Mouse (Mus musculus) stomach, postnatal 0 days (tissue): ENCODE data around the gene Tes3-ps. TPM values are rescaled to one million over a fixed set of nuclear protein-coding genes. Genes with fewer than 3 reads are reported as not detected.
A peak's percentile ranks its signal among the peaks of the same experiment; 100 is the strongest.

Experiments
- ATAC-seq: fragments of 200-750 bp; cut with Nextera tagmentation; 2 replicates; pipeline ENCODE4 v1.8.0; 2017; ENCODE audit not compliant: low FRiP score, low TSS enrichment
- DNase-seq: peaks from one replicate; pipeline ENCODE4 v3.0.0-alpha.2; 2016; ENCODE audit warnings: low spot score
- H3K27ac ChIP-seq: fragments of 300-500 bp; sonication (generic); replicated peaks from 2 replicates; pipeline ENCODE4 v1.5.1; 2014; ENCODE audit warnings: mild to moderate bottlenecking, control low read depth
- H3K27me3 ChIP-seq: fragments of 300-500 bp; sonication (generic); 2 replicates; pipeline ENCODE4 v1.6.1; 2014; ENCODE audit warnings: low read length; ENCODE audit not compliant: control insufficient read depth, insufficient read depth
- H3K36me3 ChIP-seq: fragments of 300-500 bp; sonication (generic); 2 replicates; pipeline ENCODE4 v1.6.1; 2014; ENCODE audit warnings: low read length, mixed read lengths; ENCODE audit not compliant: control insufficient read depth, insufficient read depth
- H3K4me1 ChIP-seq: fragments of 300-500 bp; sonication (generic); replicated peaks from 2 replicates; pipeline ENCODE4 v1.6.1; 2014; ENCODE audit warnings: antibody characterized with exemption; ENCODE audit not compliant: control insufficient read depth, insufficient read depth
- H3K4me2 ChIP-seq: fragments of 300-500 bp; sonication (generic); replicated peaks from 2 replicates; pipeline ENCODE4 v1.6.1; 2014; ENCODE audit warnings: low read depth, mild to moderate bottlenecking, control low read depth, moderate library complexity
- H3K4me3 ChIP-seq: fragments of 300-500 bp; sonication (generic); 2 replicates; pipeline ENCODE4 v1.5.1; 2014; ENCODE audit warnings: low read depth, low read length, control low read depth
- H3K9ac ChIP-seq: fragments of 300-500 bp; sonication (generic); 2 replicates; pipeline ENCODE4 v1.6.1; 2014; ENCODE audit warnings: mild to moderate bottlenecking, low read length, control low read depth, mixed read lengths
- H3K9me3 ChIP-seq: fragments of 300-500 bp; sonication (generic); 2 replicates; pipeline ENCODE4 v1.6.1; 2016; ENCODE audit warnings: low read length; ENCODE audit not compliant: control insufficient read depth
- CTCF ChIP-seq: IDR thresholded peaks from 2 replicates; pipeline ENCODE4 v1.5.1; 2016; ENCODE audit warnings: antibody characterized with exemption, low read depth, mild to moderate bottlenecking, moderate library complexity
- EP300 ChIP-seq: optimal IDR thresholded peaks from 2 replicates; pipeline ENCODE3; 2016; ENCODE audit warnings: antibody characterized with exemption
- WGBS: fragments of 180-500 bp; shearing (Covaris S2); extraction: QIAGEN DNeasy Blood & Tissue Kit; methylation state at CpG from one replicate; pipeline ENCODE4 v1.1.7; 2014; 5-methylcytosine and 5-hydroxymethylcytosine counted together
- polyA plus RNA-seq: library from polyadenylated mRNA; unstranded; fragments of >200 nt; fragmentation: Nextera tagmentation; extraction: Ambion mirVana; gene quantifications from 2 replicates; pipeline ENCODE4 v1.2.1, GENCODE M21; 2015

The Tes3-ps gene
- polyA plus RNA-seq, 1 experiment from 2014 or later: 0.35 TPM

- H3K9me3 ChIP-seq: no peaks in the 10 kb centered on the region
- no peaks in the 10 kb centered on the region for H3K36me3 ChIP-seq
- peak overlapping the region; percentile 81 for H3K27ac ChIP-seq
- no peak overlapping the region for H3K4me3 ChIP-seq
- H3K9ac ChIP-seq: no peak overlapping the region
- no peak for DNase-seq
- WGBS: 53% methylated on average over 4 of the region's 4 CpGs
- no peak for TF ChIP-seq CTCF
- TF ChIP-seq EP300: no peak
- peak; percentile 29; the same call in 1 of the 2 replicates for ATAC-seq
- H3K4me2 ChIP-seq: no peak overlapping the region
- H3K27me3 ChIP-seq: no peaks in the 10 kb centered on the region
- H3K4me1 ChIP-seq: no peaks in the 10 kb centered on the region; the same call in 1 of the 2 replicates
Measured at GRCm38 (mm10) chr13:49479399-49479798, 13.7 kb upstream of the Tes3-ps start.

- Histone ChIP-seq H3K36me3 (no peaks in the 10 kb centered on the region), H3K9me3 (no peaks in the 10 kb centered on the region), H3K9ac (no peak overlapping the region), H3K4me1 (no peaks in the 10 kb centered on the region; the same call in 1 of the 2 replicates), H3K27me3 (no peaks in the 10 kb centered on the region), H3K4me3 (no peak overlapping the region), H3K27ac (peak overlapping the region; percentile 90; the same call in 1 of the 2 replicates), H3K4me2 (no peak overlapping the region)
- DNase-seq: peak; percentile 59
- TF ChIP-seq CTCF (0 out of 2 replicates have a peak, but pooled peaks have one; percentile 4), EP300 (peak; percentile 42)
- ATAC-seq: peak; percentile 85; the same call in 1 of the 2 replicates
- WGBS: 36% methylated on average over 2 of the region's 2 CpGs
Measured at GRCm38 (mm10) chr13:49480057-49480456, 13.1 kb upstream of the Tes3-ps start.

GRCm38 (mm10) chr13:49480551-49480950 is 12.6 kb upstream of the Tes3-ps start:
- TF ChIP-seq CTCF (no peak), EP300 (no peak)
- DNase-seq (no peak), ATAC-seq (peak; percentile 71; the same call in 1 of the 2 replicates)

GRCm38 (mm10) chr13:49485388-49485787 is 7.7 kb upstream of the Tes3-ps start:
- H3K36me3 ChIP-seq: no peaks in the 10 kb centered on the region
- no peaks in the 10 kb centered on the region for H3K27me3 ChIP-seq
- H3K4me1 ChIP-seq: no peaks in the 10 kb centered on the region
- no peak for ATAC-seq
- H3K4me3 ChIP-seq: no peak overlapping the region
- DNase-seq: no peak
- no peaks in the 10 kb centered on the region for H3K9me3 ChIP-seq
- no peak overlapping the region for H3K4me2 ChIP-seq
- no peak overlapping the region for H3K27ac ChIP-seq
- 73% methylated on average over 5 of the region's 5 CpGs for WGBS
- H3K9ac ChIP-seq: no peak overlapping the region
- TF ChIP-seq EP300: no peak
- no peak for TF ChIP-seq CTCF

More at GRCm38 (mm10) chr13:49480551-49480950, 12.6 kb upstream of the Tes3-ps start:
- peak overlapping the region; percentile 90 for H3K27ac ChIP-seq
- 40% methylated on average over 5 of the region's 5 CpGs for WGBS
- H3K9ac ChIP-seq: no peak overlapping the region
- H3K27me3 ChIP-seq: no peaks in the 10 kb centered on the region
- H3K4me3 ChIP-seq: no peak overlapping the region
- H3K36me3 ChIP-seq: no peaks in the 10 kb centered on the region
- H3K4me2 ChIP-seq: no peak overlapping the region
- H3K4me1 ChIP-seq: no peaks in the 10 kb centered on the region; the same call in 1 of the 2 replicates
- H3K9me3 ChIP-seq: no peaks in the 10 kb centered on the region

- Histone ChIP-seq H3K4me2 (0 out of 2 replicates have a peak within 1 kb of the TSS, but pooled peaks have one; percentile 6), H3K27me3 (no peaks in the 10 kb centered on the region), H3K9me3 (no peaks in the 10 kb centered on the region), H3K27ac (no peak within 1 kb of the TSS), H3K36me3 (no peaks in the 10 kb centered on the region), H3K4me1 (no peaks in the 10 kb centered on the region), H3K4me3 (0 out of 2 replicates have a peak within 1 kb of the TSS, but pooled peaks have one; percentile 4), H3K9ac (no peak within 1 kb of the TSS)
- ATAC-seq (no peak), DNase-seq (no peak)
- no peak for TF ChIP-seq EP300
- TF ChIP-seq CTCF: no peak
- 57% methylated on average over 4 of the region's 4 CpGs for WGBS
Measured at GRCm38 (mm10) chr13:49504510-49504909, 11.4 kb downstream of the Tes3-ps start, which contains the start of gene Ecm2. TSS of gene Ecm2 (plus strand) at chr13:49504810.

GRCm38 (mm10) chr13:49505776-49506175 is 12.7 kb downstream of the Tes3-ps start:
- H3K9ac ChIP-seq: no peak overlapping the region
- no peaks in the 10 kb centered on the region for H3K27me3 ChIP-seq
- DNase-seq (no peak), ATAC-seq (no peak)
- 0 out of 2 replicates have a peak overlapping the region, but pooled peaks have one; percentile 6 for H3K4me2 ChIP-seq
- WGBS: 76% methylated on average over 4 of the region's 4 CpGs
- TF ChIP-seq EP300 (no peak), CTCF (no peak)
- H3K27ac ChIP-seq: no peak overlapping the region
- H3K4me3 ChIP-seq: no peak overlapping the region
- H3K9me3 ChIP-seq: no peaks in the 10 kb centered on the region
- H3K4me1 ChIP-seq: no peaks in the 10 kb centered on the region
- H3K36me3 ChIP-seq: no peaks in the 10 kb centered on the region
